Mouse (Mus musculus) midbrain, embryonic 11.5 days (tissue): ENCODE results near the gene Slc22a2. TPM values are rescaled to one million over a fixed set of nuclear protein-coding genes. Genes with fewer than 3 reads are reported as not detected.
"Not testable (repeated sequence)": the region's sequence is repeated elsewhere in the genome, so short reads cannot be mapped to it uniquely, and the experiment has no call there.

Source experiments
- ATAC-seq: fragments of 200-750 bp; cut with Nextera tagmentation; 2 replicates; pipeline ENCODE4 v1.8.0; 2017; ENCODE audit warnings: moderate TSS enrichment, moderate library complexity; ENCODE audit not compliant: low FRiP score
- DNase-seq: peaks from one replicate; pipeline ENCODE4 v3.0.0; 2015; ENCODE audit warnings: low spot score; ENCODE audit errors: missing footprints
- H3K27ac ChIP-seq: fragments of 300-500 bp; sonication (generic); 2 replicates; pipeline ENCODE4 v1.5.1; 2014; ENCODE audit warnings: low read depth, low read length
- H3K27me3 ChIP-seq: fragments of 300-500 bp; sonication (generic); 2 replicates; pipeline ENCODE4 v1.6.1; 2014; ENCODE audit warnings: mild to moderate bottlenecking, low read length, moderate library complexity, mixed read lengths; ENCODE audit not compliant: control insufficient read depth, insufficient read depth
- H3K36me3 ChIP-seq: fragments of 300-500 bp; sonication (generic); 2 replicates; pipeline ENCODE4 v1.6.1; 2014; ENCODE audit warnings: mild to moderate bottlenecking, low read length, moderate library complexity, mixed read lengths; ENCODE audit not compliant: control insufficient read depth, insufficient read depth
- H3K4me1 ChIP-seq: fragments of 300-500 bp; sonication (generic); 2 replicates; pipeline ENCODE4 v1.6.1; 2014; ENCODE audit warnings: low read length; ENCODE audit not compliant: control insufficient read depth, insufficient read depth
- H3K4me2 ChIP-seq: fragments of 300-500 bp; sonication (generic); 2 replicates; pipeline ENCODE4 v1.6.1; 2014; ENCODE audit warnings: mild to moderate bottlenecking, moderate library complexity
- H3K4me3 ChIP-seq: fragments of 300-500 bp; sonication (generic); 2 replicates; pipeline ENCODE4 v1.5.1; 2014; ENCODE audit warnings: low read depth, low read length
- H3K9ac ChIP-seq: fragments of 300-500 bp; sonication (generic); 2 replicates; pipeline ENCODE4 v1.6.1; 2014; ENCODE audit warnings: low read length
- H3K9me3 ChIP-seq: fragments of 300-500 bp; sonication (generic); 2 replicates; pipeline ENCODE4 v1.6.1; 2016; ENCODE audit warnings: low read length; ENCODE audit not compliant: control insufficient read depth
- WGBS: fragments of 180-500 bp; shearing (Covaris S2); extraction: QIAGEN DNeasy Blood & Tissue Kit; methylation state at CpG from one replicate; pipeline ENCODE4 v1.1.7; 2014; 5-methylcytosine and 5-hydroxymethylcytosine counted together
- polyA plus RNA-seq: library from polyadenylated mRNA; unstranded; fragments of >200 nt; fragmentation: Nextera tagmentation; extraction: Ambion mirVana; gene quantifications from 2 replicates; pipeline ENCODE4 v1.2.1, GENCODE M21; 2014

The Slc22a2 gene
- polyA plus RNA-seq, 1 experiment from 2014 or later: not detected

DNA sequence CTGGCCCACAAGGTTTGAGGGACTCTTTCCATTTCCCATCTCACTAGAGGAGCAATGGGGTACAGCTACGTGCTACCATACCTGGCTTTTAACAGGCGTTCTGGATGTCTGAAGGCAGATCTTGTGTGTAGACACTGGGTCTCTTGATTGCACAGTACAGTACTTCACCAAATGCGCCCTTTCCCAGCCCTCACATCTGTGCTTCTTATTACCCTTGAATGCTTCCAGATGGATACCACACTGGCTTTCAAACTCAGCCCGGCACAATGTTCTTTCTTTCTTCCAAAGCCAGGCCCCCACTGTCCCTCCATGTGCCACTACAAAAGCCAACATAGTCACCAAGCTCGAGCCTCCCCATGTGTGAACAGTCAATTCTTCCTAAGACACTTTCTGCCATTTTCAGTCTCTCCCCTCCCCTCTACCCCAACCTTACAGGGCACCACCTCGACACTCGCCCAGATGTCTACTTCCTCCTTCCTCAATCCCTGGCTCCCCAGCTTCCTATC lies 88.4 kb downstream of the Slc22a2 start:
- no peaks in the 10 kb centered on the region; the same call in 1 of the 2 replicates for H3K4me1 ChIP-seq
- H3K27ac ChIP-seq: no peak overlapping the region
- no peak for ATAC-seq
- no peak for DNase-seq
- H3K9me3 ChIP-seq: no peaks in the 10 kb centered on the region
- H3K4me2 ChIP-seq: no peak overlapping the region
- no peaks in the 10 kb centered on the region for H3K27me3 ChIP-seq
- no peak overlapping the region for H3K4me3 ChIP-seq
- H3K36me3 ChIP-seq: no peaks in the 10 kb centered on the region
- H3K9ac ChIP-seq: no peak overlapping the region
- 83% methylated on average over 7 of the region's 7 CpGs for WGBS

GRCm38 (mm10) chr17:12673871-12674270 lies 89.9 kb downstream of the Slc22a2 start:
- H3K4me1 ChIP-seq: no peaks in the 10 kb centered on the region; the same call in 1 of the 2 replicates
- H3K27ac ChIP-seq: no peak overlapping the region
- H3K9ac ChIP-seq: no peak overlapping the region
- ATAC-seq: no peak
- H3K36me3 ChIP-seq: no peaks in the 10 kb centered on the region
- 78% methylated on average over 3 of the region's 3 CpGs for WGBS
- H3K4me3 ChIP-seq: no peak overlapping the region
- no peak for DNase-seq
- H3K27me3 ChIP-seq: no peaks in the 10 kb centered on the region
- H3K9me3 ChIP-seq: no peaks in the 10 kb centered on the region
- H3K4me2 ChIP-seq: no peak overlapping the region

DNA sequence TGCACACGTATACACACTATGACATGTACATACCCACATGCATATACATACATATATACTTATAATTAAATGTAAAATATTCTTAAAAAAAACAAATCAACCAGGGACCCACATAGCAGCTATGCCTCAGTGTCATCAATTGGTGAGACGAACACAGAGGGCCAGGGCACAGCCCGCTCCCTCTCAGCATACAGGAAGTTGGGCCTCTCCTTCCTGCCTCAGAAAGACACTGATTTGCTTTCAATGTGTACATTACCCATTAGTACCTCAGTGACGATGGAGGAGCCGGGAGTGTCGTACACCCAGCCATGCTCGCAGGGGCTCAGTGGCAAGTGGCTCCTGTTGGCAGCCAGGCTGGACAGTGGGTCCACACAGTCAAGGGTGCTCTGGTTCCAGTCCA lies 91.0 kb downstream of the Slc22a2 start:
- 89% methylated on average over 7 of the region's 7 CpGs for WGBS
- not testable (repeated sequence) for H3K4me2 ChIP-seq, H3K4me1 ChIP-seq, DNase-seq, H3K27me3 ChIP-seq, H3K36me3 ChIP-seq, H3K27ac ChIP-seq, H3K9me3 ChIP-seq, ATAC-seq, H3K4me3 ChIP-seq, H3K9ac ChIP-seq

DNA sequence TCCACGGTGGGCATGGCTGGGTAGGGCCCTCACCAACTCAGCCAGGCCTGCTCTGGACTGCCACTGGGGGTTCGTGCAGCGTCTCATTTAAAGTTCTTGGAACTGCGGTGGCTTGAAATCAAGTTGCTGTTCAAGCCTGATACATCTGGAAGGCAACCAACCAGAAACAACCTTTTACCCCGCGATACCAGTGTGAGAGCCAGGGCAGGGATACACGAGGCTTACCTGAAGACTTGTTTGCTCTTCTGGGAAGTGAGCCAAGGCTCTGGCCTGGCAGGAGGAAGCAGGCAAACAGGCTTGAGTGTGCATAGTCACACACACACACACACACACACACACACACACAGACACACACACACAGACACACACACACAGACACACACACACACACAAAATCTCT lies 91.7 kb downstream of the Slc22a2 start, which contains the start of gene Slc22a1:
Gene Slc22a1 (minus strand): TSS at position 184 of the 400 bp plus-strand sequence.
- Histone ChIP-seq H3K27me3 (no peaks in the 10 kb centered on the region), H3K27ac (no peak within 1 kb of the TSS), H3K9ac (no peak within 1 kb of the TSS), H3K4me2 (no peak within 1 kb of the TSS), H3K4me1 (no peaks in the 10 kb centered on the region), H3K9me3 (no peaks in the 10 kb centered on the region), H3K4me3 (no peak within 1 kb of the TSS), H3K36me3 (no peaks in the 10 kb centered on the region)
- DNase-seq (no peak), ATAC-seq (no peak)
- WGBS: 97% methylated on average over 7 of the region's 7 CpGs

DNA sequence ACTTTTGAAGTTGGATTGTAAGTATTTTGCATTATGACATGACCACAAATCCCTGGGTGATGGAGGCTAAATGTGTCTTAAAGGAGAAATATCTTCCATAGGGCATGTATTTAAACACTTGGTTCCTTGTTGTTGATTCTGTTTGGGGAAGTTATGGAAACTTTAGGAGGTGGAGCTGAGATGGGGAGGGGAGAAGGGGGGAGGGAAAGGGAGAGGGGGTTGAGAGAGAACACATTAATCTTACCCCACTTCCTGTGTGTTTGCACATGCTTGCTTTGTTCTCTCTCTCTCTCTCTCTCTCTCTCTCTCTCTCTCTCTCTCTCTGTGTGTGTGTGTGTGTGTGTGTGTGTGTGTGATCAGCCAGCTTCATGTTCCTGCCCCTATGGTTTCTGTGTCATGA lies 93.2 kb downstream of the Slc22a2 start:
- Histone ChIP-seq H3K9ac (no peak overlapping the region), H3K4me1 (no peaks in the 10 kb centered on the region), H3K27me3 (no peaks in the 10 kb centered on the region), H3K27ac (no peak overlapping the region), H3K4me3 (no peak overlapping the region), H3K9me3 (no peaks in the 10 kb centered on the region), H3K4me2 (no peak overlapping the region), H3K36me3 (no peaks in the 10 kb centered on the region)
- no peak for DNase-seq
- ATAC-seq: no peak

Other genes starting within 250 kb of the Slc22a2 start
- gene Plg, start 205.5 kb upstream of the Slc22a2 start, polyA plus RNA-seq: 0.06 TPM in 1 of 2 replicates, not detected in the other
- 0.18 and 0.23 TPM in 2 replicates for gene Slc22a3, start 76.4 kb upstream of the Slc22a2 start, polyA plus RNA-seq
- not detected in 2 replicates for gene Slc22a1, start 91.7 kb downstream of the Slc22a2 start, polyA plus RNA-seq
- gene Igf2r, start 185.5 kb downstream of the Slc22a2 start, polyA plus RNA-seq: 13.3 and 14.9 TPM in 2 replicates